Mouse (Mus musculus) v-Abl transformed pro-B cells (cell line): Measurements from ENCODE around the gene Unc80.

ENCODE experiments used
- in situ Hi-C, 2 experiments: fragments of 400-800 bp; cut with MboI; formaldehyde crosslinking; loops; one replicate each; pipeline ENCODE4 v1.15.1; 2025; ENCODE audit not compliant: unreplicated experiment in 2 of 2

Gene Unc80

DNA sequence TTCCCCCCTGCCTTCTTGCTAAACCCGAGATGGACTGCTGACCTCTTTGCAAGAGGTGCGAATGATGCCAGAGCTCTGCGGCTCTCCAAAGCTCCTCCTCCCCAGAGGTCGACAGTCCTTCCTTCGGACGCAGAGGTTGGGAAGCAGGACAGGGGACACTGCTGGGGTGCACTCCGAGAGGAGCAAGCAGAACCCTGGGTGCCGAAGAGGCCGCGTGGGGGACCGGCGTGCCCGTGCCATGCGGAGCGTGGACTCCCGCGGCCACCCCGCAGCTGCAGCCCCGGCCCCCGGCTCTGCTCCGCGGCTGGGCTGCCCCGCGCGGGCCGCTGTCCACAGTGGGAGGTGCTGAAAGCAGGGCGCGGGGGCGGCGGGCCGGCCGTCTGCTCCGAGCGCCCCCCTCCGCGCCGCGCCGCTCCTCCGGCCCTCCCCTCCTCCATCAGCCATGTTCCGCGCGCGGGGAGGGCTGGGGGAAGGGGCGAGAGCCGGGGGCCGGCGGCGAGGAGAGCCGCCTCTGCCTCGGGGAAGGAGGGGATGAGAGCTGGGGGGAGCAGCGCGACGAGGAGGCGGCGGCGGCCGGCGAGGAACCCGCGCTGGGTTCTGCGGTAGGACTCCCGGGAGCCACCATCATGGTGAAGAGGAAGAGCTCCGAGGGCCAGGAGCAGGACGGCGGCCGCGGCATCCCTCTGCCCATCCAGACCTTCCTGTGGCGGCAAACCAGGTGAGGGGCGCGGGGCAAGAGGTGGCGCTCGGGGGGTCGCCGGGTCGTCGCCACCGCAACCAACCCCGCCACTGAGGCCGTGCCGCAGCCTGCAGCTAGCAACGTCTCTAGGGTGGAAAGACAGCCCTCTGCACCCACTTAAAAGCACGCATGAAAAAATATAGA, at the start of gene Unc80:
Gene Unc80, plus strand, starts transcription at position 547 of the 883 bp plus-strand sequence.
- in situ Hi-C loops, result no loop called here

DNA sequence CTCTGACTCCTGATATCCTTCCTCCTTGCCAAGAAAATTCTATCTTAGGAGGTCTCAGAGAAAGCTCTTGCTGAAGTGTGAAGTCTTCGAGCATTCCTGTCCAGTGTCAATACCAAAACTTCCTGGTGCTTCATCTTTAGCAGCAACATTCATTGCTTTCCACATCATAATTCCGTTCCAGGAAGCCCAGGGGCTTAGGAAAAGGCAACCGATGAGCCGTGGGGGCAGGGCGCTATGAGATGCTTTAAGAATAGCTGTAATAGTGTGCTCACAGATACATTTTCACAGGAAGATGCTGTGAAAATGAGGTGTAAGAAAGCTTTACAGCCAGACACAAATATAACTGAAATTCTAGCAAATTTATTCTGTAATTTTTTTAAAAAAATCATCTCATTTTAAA, 42.1 kb upstream of the Unc80 start:
- in situ Hi-C loops, result no loop called here

DNA sequence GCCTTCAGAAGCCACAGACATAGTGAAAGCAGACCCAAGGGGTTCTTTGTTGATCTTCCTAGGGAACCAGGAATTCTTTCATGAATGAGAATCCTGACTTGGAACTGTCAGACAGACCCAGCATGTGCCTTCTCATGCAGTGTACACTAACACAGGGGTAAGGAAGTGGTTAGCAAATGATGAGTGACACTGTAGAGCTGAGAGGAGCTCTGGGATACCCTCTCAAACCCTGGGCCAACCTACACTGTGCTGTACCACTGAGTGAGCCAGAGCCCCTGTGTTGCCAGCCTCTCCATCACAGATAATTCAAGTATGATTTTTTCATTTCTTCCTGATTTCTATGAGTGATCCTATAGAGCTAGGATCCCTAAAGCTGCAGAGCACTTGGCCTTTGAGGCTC, 37.2 kb upstream of the Unc80 start:
- in situ Hi-C loops, result no loop called here

DNA sequence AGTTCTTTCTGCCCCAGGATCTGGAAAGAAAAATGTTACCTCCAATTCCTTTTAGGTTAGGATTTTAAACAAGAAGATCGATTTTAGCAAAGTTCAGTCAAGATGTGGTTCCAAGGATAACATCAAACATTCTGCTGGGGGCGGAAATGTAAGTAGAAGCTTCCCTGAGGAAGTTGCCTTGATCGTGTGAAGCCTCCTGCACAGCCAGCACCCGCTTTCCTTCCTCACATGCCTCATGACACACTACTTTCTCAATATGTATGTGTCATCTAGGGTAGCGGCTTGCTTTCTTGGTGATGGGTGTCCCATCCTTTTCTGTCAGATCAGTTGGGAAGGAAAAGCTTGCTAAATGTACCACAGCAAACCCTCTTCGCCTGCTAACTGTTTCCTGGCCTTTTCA, 36.7 kb upstream of the Unc80 start:
- in situ Hi-C loops, result no loop called here

DNA sequence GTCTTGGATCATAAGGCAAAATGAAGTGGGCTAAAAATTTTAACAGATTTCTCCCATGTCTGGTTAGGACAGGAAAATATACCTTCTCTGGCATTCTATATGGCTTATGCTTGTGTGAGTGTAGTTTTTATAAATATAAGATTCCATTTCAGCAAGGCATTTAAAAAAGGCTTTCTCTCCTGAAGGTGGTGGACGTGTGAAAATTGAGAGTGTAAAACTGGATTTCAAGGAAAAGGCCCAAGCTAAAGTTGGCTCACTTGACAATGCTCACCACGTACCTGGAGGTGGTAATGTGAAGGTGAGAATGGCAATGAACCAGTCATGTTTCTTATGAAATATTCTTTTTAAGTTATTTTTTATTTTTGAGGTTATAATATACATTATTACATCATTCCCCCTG, 30.1 kb upstream of the Unc80 start:
- in situ Hi-C loops, result no loop called here

DNA sequence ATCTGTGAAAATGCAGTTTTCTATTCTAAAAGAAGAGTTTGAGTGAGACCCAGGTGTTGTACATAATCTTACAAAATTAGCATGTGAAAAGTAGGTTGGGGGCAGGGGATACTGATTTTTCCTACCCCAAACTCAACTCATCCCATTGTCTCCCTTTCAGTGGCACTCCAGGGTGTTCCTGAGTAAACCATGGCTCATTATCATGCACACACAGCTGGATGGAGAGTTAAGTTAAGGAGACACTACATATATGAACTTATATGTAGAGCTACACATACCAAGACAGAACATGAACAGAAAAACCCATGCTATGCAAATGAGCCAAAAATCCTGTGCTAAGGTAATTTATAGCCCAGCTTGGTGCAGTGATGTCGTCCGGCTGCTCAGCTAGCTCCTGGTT, 25.2 kb upstream of the Unc80 start:
- in situ Hi-C loops, result no loop called here

DNA sequence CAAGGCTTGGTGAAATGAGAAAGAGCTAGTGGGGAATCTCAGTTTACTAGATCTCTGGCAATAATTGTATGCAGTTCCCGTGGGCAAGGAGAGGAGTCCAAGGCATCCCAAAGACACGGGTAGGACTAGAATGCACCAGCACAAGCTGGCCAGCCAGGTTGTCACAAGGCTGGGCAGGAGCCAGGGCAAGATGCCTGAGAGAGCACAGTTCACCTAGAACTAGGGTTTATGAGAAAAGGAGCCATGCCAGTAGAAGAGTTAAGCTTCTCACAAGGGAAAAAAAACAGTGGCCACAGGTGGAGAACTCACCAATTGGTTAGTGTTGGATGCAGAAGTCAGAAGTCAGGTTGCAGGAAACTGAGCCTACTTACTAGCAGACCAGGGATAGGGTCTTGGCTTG, 18.7 kb upstream of the Unc80 start:
- in situ Hi-C loops, result no loop called here

DNA sequence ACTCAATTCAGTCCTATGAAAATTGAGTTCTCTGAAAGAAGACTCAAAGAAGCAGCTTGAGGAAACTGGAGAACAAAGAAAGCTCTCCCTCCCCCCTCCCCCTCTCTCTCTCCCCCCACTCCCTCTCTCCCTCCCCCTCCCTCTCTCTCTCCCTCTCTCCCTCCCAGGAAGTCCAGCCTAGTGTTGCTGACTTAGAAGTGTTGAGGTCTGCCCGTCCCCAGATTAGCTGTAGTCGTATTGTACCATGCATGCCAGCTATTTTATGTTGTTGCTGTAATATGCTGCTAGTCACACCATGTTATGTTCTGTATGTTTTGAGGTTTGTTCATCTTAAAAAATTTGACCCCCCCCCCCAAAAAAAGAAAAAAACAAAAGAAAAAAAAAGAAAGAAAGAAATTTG, 11.6 kb upstream of the Unc80 start:
- in situ Hi-C loops, result no loop called here

DNA sequence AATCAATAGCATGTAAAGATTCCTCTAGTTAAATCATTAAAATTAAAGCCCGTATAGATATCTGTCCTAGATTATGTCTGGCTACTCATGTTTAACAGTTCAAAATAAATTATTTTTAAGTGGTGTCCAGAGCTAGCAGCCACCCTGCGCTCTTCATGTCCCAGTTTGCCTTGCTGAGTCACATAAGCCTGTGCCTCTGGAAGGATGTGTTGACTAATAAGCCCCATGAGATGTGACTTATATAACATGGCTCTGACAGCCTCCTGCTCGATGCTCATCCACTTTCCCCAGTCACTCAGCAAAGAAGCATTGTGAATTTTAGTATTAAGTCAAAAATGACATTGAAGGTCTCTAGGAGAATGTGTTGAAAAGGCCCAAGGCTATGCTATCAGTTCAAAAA, 10.4 kb upstream of the Unc80 start:
- in situ Hi-C loops, result no loop called here

DNA sequence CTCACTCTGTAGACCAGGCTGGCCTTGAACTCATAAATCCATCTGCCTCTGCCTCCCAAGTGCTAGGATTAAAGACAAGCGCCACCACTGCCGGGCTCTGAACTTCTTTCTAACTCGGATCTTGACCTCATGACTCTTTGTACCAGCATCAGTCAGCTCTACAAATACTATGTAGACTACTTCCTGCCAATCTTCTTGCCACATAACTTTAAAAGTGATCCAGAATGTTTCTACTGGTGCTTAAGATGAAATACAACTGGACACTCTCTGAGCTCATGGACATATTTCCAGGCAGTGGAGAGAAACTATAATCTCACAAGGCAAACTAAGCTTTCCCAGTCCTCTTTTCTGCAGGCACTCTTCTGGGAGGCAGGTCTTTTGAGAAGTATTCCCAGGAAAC, 8.8 kb upstream of the Unc80 start:
- in situ Hi-C loops, result no loop called here

DNA sequence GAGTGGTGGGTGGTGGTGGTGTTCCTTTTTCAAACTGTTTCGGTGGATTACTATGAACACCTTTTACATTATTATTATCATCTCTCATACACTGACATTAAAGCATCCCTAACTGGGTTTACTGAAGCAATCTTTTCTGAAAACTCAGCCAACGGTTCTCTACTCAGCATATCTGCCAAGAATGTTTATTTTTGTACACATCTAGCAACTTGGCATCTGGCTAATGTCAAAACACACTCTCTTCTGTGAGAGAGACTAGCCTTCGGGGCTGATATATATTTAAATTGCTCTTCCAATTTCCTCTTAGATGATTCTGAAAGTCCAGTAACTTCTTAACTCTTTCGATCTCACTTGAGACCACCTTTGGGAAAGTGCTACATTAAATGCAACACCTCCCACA, 7.3 kb upstream of the Unc80 start:
- in situ Hi-C loops, result no loop called here

DNA sequence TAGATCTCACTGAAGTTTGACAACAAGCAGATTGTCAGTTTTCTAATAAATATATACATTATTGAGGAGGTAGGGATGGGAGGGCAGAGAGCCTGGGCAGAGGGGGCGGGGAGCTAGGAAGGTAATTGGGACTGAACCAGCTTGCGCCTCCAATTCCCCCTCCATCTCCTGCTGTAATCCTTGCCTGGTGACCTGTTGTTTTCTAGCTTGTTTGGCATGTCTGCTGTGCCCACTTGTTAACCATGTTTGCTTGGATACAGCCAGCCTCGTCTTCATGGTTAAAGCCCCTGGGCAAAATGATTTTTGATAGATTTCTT, 495 bp downstream of the Unc80 start:
- in situ Hi-C loops, result no loop called here

DNA sequence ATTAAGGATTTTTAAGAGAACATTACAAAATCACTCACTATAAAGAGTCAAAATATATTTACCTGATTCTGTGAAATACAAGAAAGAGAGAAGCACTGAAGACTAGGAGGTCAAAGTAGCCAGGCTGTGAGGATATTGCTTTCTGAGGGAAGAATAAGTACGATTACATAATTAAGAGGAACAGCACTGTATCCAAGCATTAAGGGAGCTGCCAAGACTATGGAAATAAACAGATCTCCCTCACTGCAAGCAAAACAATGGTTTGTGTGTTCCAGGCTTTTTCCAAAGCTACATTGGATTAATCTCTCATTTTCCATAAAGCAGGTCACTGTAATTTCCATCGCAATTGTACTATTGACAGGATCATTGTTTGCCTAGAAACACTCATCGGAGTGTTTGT, 14.6 kb downstream of the Unc80 start:
- in situ Hi-C loops, result no loop called here

DNA sequence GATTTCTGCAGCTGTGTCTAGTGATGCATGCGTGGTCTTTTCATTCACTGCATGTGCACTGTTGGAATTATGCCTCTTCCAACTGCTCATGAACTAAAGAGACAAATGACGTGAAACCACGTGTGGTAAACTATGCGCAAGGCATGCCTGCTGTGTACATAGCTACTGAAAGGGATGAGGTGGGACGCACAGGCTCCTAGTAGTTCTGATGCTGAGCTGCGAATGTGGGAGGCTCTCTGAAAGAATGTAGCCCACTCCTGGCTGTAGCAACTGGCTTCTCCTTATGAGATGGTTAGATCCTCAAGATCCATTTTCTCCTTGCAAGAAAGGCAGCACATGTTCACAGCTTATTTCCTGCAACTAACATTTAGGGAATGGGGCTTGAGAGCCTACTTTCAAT, 24.9 kb downstream of the Unc80 start:
- in situ Hi-C loops, result no loop called here

DNA sequence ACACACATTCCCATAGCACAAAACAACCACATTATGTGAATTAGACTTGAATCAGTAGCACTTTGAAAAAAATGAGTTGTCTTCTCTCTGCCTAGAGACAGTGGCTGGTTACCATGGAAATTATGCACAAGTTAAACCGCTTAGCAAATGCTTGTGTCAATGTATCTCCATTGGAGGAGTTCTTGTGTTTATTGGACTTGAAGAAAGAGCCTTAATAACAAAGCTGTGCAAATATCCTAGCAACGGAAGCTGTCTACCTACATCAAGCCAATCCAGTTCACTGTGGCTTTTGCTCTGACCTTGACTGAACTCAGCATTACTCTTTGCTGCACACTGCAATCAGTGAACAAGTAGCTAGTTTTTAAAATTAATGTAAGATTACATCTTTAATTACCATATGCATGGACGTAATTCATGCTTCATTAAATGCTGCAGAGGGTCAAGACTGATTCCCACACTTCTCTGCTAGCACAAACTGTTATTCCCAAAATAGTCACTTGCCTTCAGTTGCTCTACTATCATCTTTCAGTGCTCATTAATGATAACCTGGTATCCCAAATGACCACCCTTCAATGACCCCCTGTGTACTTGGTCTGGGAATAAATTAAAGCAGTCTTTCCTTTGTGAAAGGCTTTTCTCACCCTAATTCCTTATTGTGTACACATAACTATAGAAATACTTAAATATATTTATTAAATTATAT, 27.3 kb downstream of the Unc80 start:
- in situ Hi-C loops, result no loop called here

DNA sequence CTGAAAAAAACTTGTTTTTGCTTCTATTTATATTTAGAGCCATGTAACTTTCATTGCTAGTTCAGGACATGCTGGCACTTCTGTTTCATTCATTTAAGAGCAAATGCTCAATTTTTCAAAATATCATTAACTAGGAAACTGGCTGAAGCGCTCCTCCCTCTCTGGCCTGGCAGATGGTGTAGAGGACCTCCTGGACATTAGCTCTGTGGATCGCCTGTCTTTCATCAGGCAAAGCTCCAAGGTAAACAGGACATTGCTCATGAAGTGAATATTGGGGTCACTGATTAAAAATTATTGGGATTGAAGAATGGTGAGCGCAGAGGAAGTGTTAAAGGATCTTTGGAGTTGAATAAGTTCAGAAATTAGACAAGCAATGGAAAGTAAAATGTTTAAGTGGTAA, 82.6 kb downstream of the Unc80 start:
- in situ Hi-C loops, result no loop called here

DNA sequence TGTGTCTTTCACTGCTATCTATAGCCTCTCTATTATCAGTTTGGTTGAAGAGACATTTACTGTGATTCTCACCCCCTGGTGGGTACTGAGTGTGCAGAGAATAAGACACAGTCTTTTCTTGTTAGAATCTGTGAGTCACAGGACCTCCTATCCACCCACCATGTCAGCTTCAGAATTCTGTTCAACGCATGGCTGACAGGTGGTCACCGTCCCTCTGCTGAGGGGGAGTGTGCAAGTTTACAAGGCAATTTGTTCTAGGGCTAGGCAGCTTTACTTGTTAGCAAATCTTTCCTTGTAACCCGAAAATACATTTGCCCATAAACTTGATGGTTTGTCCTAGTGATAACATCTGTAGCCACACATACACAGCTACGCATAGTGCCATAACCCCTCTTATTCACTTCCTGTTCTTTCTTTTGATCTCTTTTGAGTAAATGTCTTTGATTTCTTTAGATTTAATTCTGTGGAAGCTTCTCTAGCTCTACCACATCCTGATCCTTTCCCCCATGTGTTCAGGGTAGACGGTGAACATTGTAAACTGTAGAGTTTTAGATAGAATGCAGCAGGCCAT, 84.3 kb downstream of the Unc80 start:
- in situ Hi-C loops, result no loop called here

DNA sequence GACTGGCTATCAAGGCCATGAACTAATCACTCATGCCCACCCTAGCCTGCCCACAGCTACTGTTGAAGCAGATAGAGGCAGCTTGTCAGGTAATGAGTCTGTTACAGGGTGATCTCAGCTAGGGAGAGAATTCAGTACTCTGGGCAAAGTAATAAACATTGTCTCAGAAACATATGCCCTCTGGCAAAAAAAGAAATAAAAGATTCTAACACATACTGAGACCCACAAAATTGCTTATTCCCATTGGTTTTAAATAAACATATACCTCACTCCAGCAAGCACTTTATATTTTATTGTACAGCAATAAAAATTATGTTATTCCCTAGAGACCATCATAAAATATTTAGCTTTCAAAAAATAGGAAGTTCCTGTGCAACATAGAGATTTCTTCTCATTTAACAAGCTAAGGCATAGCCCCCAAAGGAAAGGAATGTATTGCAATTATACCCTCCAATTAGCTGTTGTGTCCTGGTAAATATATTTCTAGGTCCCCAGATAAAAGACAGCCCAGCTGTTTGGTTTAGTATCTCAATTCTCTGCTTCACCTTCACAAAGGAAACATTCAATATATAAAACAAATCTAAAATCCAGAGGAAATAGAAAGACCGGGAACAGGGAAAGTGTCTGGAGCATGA, 93.6 kb downstream of the Unc80 start:
- in situ Hi-C loops, result no loop called here

DNA sequence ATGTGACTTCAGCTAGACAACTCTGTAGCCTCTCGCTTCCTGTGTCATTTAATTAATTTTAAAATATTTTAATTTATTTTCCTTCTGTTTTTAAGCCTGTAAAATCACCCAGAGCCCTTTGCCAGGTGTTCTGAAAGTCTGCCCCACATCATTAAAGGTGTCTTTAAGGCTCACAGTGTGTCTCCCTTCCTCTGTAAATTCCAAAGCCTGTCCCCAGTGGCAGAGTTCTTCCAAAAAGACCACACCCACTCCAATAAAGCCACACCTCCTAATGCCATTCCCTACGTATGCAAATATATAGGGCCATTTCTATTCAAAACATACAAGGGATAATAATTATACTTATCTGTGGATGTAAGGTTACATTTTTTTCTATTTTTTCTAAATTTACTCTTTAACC, 94.2 kb downstream of the Unc80 start:
- in situ Hi-C loops, result no loop called here

DNA sequence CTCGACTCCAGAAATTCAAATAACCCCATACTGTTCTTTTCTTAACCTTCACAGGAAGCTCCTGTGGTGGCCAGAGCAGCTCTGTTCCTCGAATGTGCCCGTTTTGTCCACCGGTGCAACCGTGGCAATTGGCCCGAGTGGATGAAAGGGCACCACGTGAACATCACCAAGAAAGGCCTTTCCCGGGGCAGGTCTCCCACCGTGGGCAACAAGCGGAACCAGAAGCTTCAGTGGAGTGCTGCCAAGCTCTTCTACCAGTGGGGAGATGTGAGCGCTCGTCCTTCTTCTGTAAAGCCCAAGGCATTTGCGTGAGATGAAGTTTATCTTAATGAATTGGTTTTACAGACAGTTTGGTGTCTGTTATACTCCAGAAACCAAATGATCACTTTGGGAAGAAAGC, 101.6 kb downstream of the Unc80 start:
- in situ Hi-C loops, result no loop called here

DNA sequence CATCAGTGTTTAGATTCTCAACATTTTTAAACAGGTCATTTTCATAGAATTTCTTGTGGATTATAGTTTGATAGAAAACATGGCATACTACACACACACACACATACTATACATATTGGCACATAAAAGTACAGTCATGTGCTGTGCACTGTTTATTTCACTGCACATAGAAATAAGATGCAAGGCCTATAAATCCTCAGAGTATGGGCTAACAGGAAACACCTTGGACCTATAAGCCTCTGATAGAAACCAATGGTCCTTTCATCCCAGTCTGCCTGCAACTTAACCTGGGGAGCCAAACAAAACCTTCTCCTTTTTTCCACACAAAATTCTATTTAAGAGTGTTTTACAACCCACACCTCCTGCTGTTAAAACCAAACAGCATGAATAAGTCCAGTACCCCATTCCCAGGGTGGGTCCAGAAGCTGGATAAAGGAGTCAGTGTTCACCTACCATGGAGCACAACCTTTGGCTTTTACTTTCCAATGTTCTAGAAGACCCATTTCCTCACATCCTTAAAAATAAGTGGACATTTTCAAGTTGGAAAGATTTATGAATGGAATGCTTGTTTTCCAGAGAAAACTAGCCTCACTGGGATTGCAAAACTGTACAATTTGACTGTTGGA, 129.1 kb downstream of the Unc80 start:
- in situ Hi-C loops, result no loop called here
